Mouse (Mus musculus) testis, adult 10 weeks (tissue): Measurements from ENCODE around the gene Gm20826. TPM values are rescaled to one million over a fixed set of nuclear protein-coding genes. Genes with fewer than 3 reads are reported as not detected.

Experiments
- polyA plus RNA-seq: library from polyadenylated mRNA; stranded (reverse); fragments of 350-450 nt; fragmentation: Illumina TruSeq; extraction: RNeasy Lipid Tissue Mini Kit (QIAGEN cat#74804); gene quantifications from one replicate; pipeline ENCODE4 v1.2.3, GENCODE M21; 2014; ENCODE audit warnings: low read depth, low replicate concordance

Gm20826 gene
- polyA plus RNA-seq = not detected

DNA sequence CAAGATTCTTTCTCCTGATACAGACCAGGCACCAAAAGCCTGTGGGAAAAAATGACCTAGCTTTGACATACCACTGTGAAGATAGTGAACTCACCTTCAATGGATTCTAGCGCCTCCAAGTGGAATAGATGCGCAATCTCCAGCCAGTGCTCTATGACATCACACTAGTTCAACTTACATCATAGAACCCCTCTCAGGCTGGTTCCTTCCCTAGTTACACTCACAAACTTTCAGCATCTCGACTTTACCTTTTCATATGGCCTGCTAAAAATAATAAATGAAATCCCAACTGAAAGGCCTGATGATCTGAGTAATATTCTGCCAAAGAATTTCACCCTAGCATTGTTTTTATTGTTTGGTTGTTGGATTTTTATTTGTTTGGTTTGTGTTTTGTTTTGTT, at the start of gene Gm20826:
TSS of gene Gm20826 (minus strand) at position 101 of the 400 bp plus-strand sequence.

Other genes with a start within 250 kb of the Gm20826 start
- gene Gm21788, start 233.5 kb downstream of the Gm20826 start, polyA plus RNA-seq = not detected
- gene Gm28576, start 84.5 kb upstream of the Gm20826 start, polyA plus RNA-seq = 36.9 TPM